Mouse (Mus musculus) forebrain, embryonic 10.5 days (tissue): Measurements from ENCODE around the gene Aqp1. TPM values are rescaled to one million over a fixed set of nuclear protein-coding genes. Genes with fewer than 3 reads are reported as not detected.

Source experiments
- DNase-seq: peaks from one replicate; pipeline ENCODE4 v3.0.0-alpha.2; 2017; ENCODE audit warnings: low spot score; ENCODE audit errors: extremely low spot score
- H3K27ac ChIP-seq: fragments of 300-500 bp; sonication (generic); 2 replicates; pipeline ENCODE4 v1.5.1; 2016; ENCODE audit warnings: mild to moderate bottlenecking
- H3K27me3 ChIP-seq: fragments of 300-500 bp; sonication (generic); 2 replicates; pipeline ENCODE4 v1.6.1; 2016; ENCODE audit warnings: mild to moderate bottlenecking; ENCODE audit not compliant: poor library complexity, severe bottlenecking
- H3K36me3 ChIP-seq: fragments of 300-500 bp; sonication (generic); replicated peaks from 2 replicates; pipeline ENCODE4 v1.6.1; 2016; ENCODE audit warnings: mild to moderate bottlenecking, moderate library complexity
- H3K4me1 ChIP-seq: fragments of 300-500 bp; sonication (generic); 2 replicates; pipeline ENCODE4 v1.6.1; 2016
- H3K4me3 ChIP-seq: fragments of 300-500 bp; sonication (generic); 2 replicates; pipeline ENCODE4 v1.5.1; 2016; ENCODE audit warnings: mild to moderate bottlenecking, moderate library complexity
- H3K9me3 ChIP-seq: fragments of 300-500 bp; sonication (generic); 2 replicates; pipeline ENCODE4 v1.6.1; 2016; ENCODE audit warnings: mild to moderate bottlenecking, moderate library complexity
- WGBS: fragments of 180-500 bp; shearing (Covaris S2); methylation state at CpG from one replicate; pipeline ENCODE4 v1.1.7; 2016; 5-methylcytosine and 5-hydroxymethylcytosine counted together
- polyA plus RNA-seq: library from polyadenylated mRNA; unstranded; fragments of >200 nt; fragmentation: Nextera tagmentation; extraction: Ambion mirVana; gene quantifications from 2 replicates; pipeline ENCODE4 v1.2.1, GENCODE M21; 2016

The Aqp1 gene
- polyA plus RNA-seq, 1 experiment from 2014 or later, result 0.93 TPM

GRCm38 (mm10) chr6:55376511-55376910 lies 40.3 kb downstream of the Aqp1 start:
- Histone ChIP-seq H3K9me3 (no peaks in the 10 kb centered on the region), H3K4me1 (no peaks in the 10 kb centered on the region), H3K27ac (no peak overlapping the region), H3K27me3 (0 out of 2 replicates have a peak, but pooled peaks cover 6% of the 10 kb centered on the region), H3K4me3 (no peak overlapping the region), H3K36me3 (no peaks in the 10 kb centered on the region)
- WGBS, result 85% methylated on average over 5 of the region's 5 CpGs
- DNase-seq, result no peak

DNA sequence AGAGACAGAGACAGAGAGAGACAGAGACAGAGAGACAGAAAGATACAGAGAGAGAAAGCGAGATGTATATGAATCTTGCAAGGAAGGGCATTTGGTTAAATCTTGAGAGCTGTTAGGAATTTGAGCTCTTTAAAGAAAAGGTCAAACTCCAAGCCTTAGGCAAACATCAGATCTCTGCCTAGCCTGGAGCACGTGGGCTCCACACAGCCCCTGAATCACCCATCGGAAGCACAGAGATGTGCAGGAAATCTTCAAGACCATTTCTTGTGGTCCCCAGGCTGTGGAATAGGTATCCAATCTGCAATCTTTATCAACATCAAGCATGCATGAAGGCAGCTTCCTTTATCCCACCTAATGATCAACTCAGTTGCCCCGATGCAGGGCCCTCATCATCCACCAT lies 41.2 kb downstream of the Aqp1 start:
- Histone ChIP-seq H3K27ac (no peak overlapping the region), H3K27me3 (0 out of 2 replicates have a peak, but pooled peaks cover 6% of the 10 kb centered on the region), H3K9me3 (no peaks in the 10 kb centered on the region), H3K4me3 (no peak overlapping the region), H3K4me1 (peaks cover 9% of the 10 kb centered on the region), H3K36me3 (no peaks in the 10 kb centered on the region)
- WGBS, result 86% methylated on average over 4 of the region's 4 CpGs
- no peak for DNase-seq

GRCm38 (mm10) chr6:55379641-55380335 lies 43.6 kb downstream of the Aqp1 start:
- Histone ChIP-seq H3K4me3 (no peak overlapping the region), H3K9me3 (no peaks in the 10 kb centered on the region), H3K4me1 (peaks cover 10% of the 10 kb centered on the region), H3K27me3 (0 out of 2 replicates have a peak, but pooled peaks cover 14% of the 10 kb centered on the region), H3K36me3 (no peaks in the 10 kb centered on the region), H3K27ac (no peak overlapping the region)
- no peak for DNase-seq
- WGBS, result 45% methylated on average over 3 of the region's 3 CpGs

GRCm38 (mm10) chr6:55381966-55382365 lies 45.7 kb downstream of the Aqp1 start:
- 0 out of 2 replicates have a peak, but pooled peaks cover 14% of the 10 kb centered on the region for H3K27me3 ChIP-seq
- H3K4me1 ChIP-seq, result peaks cover 10% of the 10 kb centered on the region
- H3K4me3 ChIP-seq, result no peak overlapping the region
- no peak overlapping the region for H3K27ac ChIP-seq
- no peak for DNase-seq
- WGBS, result 91% methylated on average over 4 of the region's 4 CpGs
- H3K9me3 ChIP-seq, result no peaks in the 10 kb centered on the region
- no peaks in the 10 kb centered on the region for H3K36me3 ChIP-seq

- H3K27me3 ChIP-seq, result peaks cover 14% of the 10 kb centered on the region; the same call in 1 of the 2 replicates
- WGBS, result 22% methylated on average over 1 of the region's 1 CpGs
- H3K36me3 ChIP-seq, result no peaks in the 10 kb centered on the region
- H3K9me3 ChIP-seq, result no peaks in the 10 kb centered on the region
- peak; percentile 50 for DNase-seq
- no peak overlapping the region for H3K27ac ChIP-seq
- peaks cover 18% of the 10 kb centered on the region for H3K4me1 ChIP-seq
- H3K4me3 ChIP-seq, result no peak overlapping the region
Measured at GRCm38 (mm10) chr6:55383897-55384296, 47.7 kb downstream of the Aqp1 start.

DNA sequence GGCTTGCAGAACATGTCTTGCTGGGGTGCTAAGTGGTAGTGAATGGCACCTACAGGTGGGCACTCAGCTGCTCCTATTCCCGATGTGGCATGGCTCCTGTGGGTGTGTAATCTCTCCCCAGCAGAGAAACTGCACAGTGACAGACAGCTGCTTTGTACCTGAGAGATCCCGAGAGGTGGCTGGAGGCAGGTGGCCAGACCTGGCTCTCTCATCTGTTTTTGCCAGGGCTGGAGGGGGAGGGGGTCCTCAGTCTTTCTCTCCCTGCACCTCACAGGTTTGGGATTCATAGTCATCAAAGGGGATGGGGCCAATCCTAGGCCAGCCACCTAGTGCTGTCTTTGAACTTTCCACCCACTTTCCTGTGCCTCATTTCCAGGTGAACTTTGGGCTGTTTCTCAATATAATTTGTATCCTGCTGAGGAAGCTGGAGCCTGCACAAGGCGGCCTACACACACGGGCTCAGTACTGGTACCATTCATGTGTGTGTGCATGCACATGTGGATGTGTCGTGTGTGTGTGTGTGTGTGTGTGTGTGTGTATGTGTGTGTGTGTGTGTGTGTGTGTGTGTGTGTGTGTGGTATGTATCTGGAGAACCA lies 48.2 kb downstream of the Aqp1 start:
- WGBS, result 70% methylated on average over 5 of the region's 5 CpGs
- Histone ChIP-seq H3K9me3 (no peaks in the 10 kb centered on the region), H3K27me3 (peaks cover 14% of the 10 kb centered on the region; the same call in 1 of the 2 replicates), H3K36me3 (no peaks in the 10 kb centered on the region), H3K4me3 (no peak overlapping the region), H3K4me1 (peaks cover 20% of the 10 kb centered on the region), H3K27ac (no peak overlapping the region)
- no peak for DNase-seq

DNA sequence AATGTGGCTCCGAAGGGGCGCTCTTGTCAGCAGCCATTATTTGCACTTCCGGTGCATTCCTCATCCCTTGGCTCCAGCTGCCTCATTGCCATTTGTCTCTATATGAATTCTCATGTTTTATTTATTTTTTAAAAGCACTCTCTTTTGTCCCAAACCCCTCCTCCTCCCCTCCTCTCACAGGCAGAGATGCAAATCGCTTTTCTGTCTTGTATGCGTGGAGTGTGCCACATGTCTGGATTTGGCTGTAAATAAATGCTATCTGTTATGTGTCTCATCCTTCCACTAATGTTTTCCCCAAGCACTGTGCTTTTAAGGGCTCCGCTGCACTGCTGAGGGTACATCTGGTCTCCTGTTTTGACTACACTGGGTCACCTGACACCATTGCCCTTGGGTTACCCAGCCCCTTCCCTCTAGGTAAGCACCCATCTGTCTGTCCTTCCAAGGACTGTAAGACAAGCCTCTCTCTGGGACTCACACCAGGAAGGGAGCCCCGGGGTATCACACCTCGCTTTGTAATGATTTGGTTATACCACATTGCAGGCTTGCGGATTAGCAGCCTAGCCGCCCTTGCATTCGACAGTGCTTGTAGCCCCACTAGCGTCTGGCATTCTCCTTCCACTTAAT lies 52.4 kb downstream of the Aqp1 start:
- Histone ChIP-seq H3K4me1 (peaks cover 19% of the 10 kb centered on the region), H3K36me3 (no peaks in the 10 kb centered on the region), H3K27me3 (peaks cover 4% of the 10 kb centered on the region; the same call in 1 of the 2 replicates), H3K27ac (0 out of 2 replicates have a peak overlapping the region, but pooled peaks have one; percentile 20), H3K4me3 (no peak overlapping the region), H3K9me3 (no peaks in the 10 kb centered on the region)
- no peak for DNase-seq
- 63% methylated on average over 12 of the region's 12 CpGs for WGBS

DNA sequence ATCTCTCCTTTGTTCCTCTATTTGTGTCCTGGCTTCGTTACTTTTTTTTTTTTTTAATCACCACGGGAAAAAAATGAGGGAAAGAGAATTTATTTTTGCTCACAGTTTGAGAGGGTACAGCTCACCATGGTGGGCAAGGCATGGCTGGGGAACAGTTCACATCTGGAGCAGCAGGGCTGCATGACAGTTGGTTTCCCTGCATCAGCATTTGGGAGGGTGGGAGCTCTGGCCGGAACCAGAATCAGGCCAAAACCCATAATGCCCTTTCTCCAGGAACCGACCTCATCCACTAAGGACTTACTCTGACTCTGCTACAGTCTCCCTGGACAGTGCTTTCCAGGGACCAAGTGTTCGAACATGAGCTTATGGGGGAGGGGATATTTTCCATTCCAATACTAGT lies 53.1 kb downstream of the Aqp1 start:
- Histone ChIP-seq H3K36me3 (no peaks in the 10 kb centered on the region), H3K27ac (0 out of 2 replicates have a peak overlapping the region, but pooled peaks have one; percentile 20), H3K27me3 (peaks cover 4% of the 10 kb centered on the region; the same call in 1 of the 2 replicates), H3K4me3 (no peak overlapping the region), H3K4me1 (peaks cover 19% of the 10 kb centered on the region), H3K9me3 (no peaks in the 10 kb centered on the region)
- DNase-seq, result no peak
- WGBS, result 75% methylated on average over 5 of the region's 5 CpGs

- H3K27ac ChIP-seq, result no peak overlapping the region
- no peak for DNase-seq
- no peak overlapping the region for H3K4me3 ChIP-seq
- H3K27me3 ChIP-seq, result peaks cover 10% of the 10 kb centered on the region; the same call in 1 of the 2 replicates
- no peaks in the 10 kb centered on the region for H3K9me3 ChIP-seq
- WGBS, result 80% methylated on average over 4 of the region's 4 CpGs
- H3K4me1 ChIP-seq, result peaks cover 32% of the 10 kb centered on the region
- no peaks in the 10 kb centered on the region for H3K36me3 ChIP-seq
Measured at GRCm38 (mm10) chr6:55391814-55392213, 55.6 kb downstream of the Aqp1 start.

GRCm38 (mm10) chr6:55392453-55392852 lies 56.2 kb downstream of the Aqp1 start:
- H3K27me3 ChIP-seq, result peaks cover 14% of the 10 kb centered on the region; the same call in 1 of the 2 replicates
- H3K9me3 ChIP-seq, result no peaks in the 10 kb centered on the region
- no peaks in the 10 kb centered on the region for H3K36me3 ChIP-seq
- no peak overlapping the region for H3K4me3 ChIP-seq
- 24% methylated on average over 4 of the region's 4 CpGs for WGBS
- peak; percentile 78 for DNase-seq
- peaks cover 34% of the 10 kb centered on the region for H3K4me1 ChIP-seq
- no peak overlapping the region for H3K27ac ChIP-seq

- no peak for DNase-seq
- peaks cover 17% of the 10 kb centered on the region; the same call in 1 of the 2 replicates for H3K27me3 ChIP-seq
- H3K9me3 ChIP-seq, result no peaks in the 10 kb centered on the region
- no peaks in the 10 kb centered on the region for H3K36me3 ChIP-seq
- 73% methylated on average over 10 of the region's 10 CpGs for WGBS
- H3K4me1 ChIP-seq, result peaks cover 25% of the 10 kb centered on the region
- H3K27ac ChIP-seq, result no peak overlapping the region
- H3K4me3 ChIP-seq, result no peak overlapping the region
Measured at GRCm38 (mm10) chr6:55394854-55395253, 58.6 kb downstream of the Aqp1 start.

DNA sequence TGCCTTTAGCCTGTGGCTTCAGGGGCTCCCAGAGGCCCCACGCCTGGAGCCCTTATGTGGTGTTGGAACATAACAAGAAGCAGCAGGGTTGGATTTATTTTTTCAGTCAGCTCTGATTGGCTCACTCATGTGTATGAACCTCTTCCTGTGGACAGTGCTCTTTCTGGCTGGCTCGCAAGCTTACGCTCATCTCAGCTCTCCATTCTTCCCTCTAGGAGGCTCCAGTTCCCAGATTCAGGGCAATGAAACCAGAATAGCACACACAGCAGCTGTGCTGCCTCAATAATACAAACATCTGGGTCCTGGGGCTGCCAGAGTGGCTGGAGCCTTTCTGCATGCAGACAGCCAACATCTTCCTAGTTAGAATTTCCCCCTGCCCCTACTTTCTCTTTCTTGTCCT lies 59.9 kb downstream of the Aqp1 start:
- peaks cover 17% of the 10 kb centered on the region; the same call in 1 of the 2 replicates for H3K27me3 ChIP-seq
- no peak for DNase-seq
- peaks cover 25% of the 10 kb centered on the region for H3K4me1 ChIP-seq
- no peaks in the 10 kb centered on the region for H3K36me3 ChIP-seq
- H3K9me3 ChIP-seq, result no peaks in the 10 kb centered on the region
- 62% methylated on average over 3 of the region's 3 CpGs for WGBS
- H3K27ac ChIP-seq, result 0 out of 2 replicates have a peak overlapping the region, but pooled peaks have one; percentile 20
- no peak overlapping the region for H3K4me3 ChIP-seq
